Mouse (Mus musculus) mature B cell (primary cell): ENCODE data around the gene Fstl1.

Experiments used
- in situ Hi-C: fragments of 300-500 bp; cut with MboI; formaldehyde crosslinking; loops from 2 replicates; pipeline ENCODE4 v1.14.3; 2019

The Fstl1 gene

DNA sequence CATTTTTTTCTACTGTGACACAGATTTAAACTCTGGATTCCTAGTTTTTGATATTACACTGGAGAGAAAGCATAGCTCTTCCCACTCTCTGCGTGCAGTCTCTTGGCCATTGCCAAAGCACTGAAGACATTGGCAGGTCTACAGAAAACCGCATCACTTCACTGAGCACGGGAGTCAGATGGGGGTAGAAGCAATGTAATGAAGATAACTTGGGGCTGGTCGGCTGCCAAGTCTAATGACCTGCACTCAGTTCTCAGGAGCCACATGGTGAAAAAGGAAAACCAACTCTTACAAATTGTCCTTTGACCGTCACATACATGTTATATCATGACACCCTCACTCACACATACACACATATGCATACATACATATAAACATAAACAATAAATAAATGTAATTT, 47.3 kb downstream of the Fstl1 start:
- in situ Hi-C loops, result no loop called here

DNA sequence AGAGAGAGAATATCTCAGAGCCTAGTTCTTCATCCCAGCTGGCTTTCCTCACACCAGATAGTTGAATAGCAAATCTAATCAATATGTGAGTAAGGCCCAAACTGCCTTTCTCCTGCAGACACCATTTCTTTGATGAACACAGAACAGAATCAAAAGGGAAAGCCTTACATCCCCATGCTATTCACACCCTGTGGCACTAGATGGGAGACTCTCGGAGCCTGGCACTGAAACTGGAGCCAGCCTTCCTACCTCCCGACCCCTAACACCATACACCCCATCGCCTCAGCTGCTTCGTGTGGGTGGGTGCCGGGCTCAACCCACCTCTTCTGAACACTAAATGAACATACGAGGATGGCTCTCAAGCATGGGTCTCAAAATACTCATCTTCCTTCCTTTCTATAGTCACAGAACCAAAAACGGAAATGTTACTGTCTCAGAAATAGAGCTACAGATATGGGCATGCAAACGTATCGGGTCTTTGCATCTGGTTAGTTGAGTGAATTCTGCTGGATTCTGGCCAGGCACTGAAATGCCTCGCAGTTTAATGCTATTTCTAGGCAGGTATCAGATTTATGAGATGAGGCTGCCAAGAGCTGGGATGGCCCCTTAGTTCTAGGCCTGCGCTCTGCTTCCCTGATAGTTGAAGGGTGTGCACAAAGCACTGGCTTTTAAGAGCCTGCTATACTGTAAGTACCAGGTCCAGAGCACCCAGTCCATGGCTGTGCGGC, 48.3 kb downstream of the Fstl1 start:
- in situ Hi-C loops, result no loop called here

- in situ Hi-C loops, result no loop called here
Measured at GRCm38 (mm10) chr16:37826286-37826685, 49.6 kb downstream of the Fstl1 start.

DNA sequence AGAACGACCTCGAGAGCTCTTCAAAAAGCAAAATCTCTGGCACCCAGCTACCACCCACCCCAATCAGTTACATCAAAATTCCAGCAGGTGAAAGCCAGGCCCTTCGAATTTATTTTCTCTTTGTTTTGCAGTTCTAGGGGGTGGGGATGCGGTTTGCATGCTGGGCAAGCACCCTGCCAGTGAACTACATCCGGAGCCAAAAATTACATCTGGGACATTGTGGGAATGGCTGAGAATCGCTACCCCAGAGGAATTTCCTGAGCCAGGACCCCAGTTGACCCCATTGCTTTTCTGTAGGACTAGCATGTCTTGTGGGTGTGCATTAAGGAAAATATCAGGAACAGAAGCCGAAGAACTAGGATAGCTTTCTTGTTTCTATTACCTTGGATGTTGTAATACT, 54.4 kb downstream of the Fstl1 start:
- in situ Hi-C loops, result no loop called here

- in situ Hi-C loops, result no loop called here
Measured at GRCm38 (mm10) chr16:37837571-37837970, 60.9 kb downstream of the Fstl1 start.

DNA sequence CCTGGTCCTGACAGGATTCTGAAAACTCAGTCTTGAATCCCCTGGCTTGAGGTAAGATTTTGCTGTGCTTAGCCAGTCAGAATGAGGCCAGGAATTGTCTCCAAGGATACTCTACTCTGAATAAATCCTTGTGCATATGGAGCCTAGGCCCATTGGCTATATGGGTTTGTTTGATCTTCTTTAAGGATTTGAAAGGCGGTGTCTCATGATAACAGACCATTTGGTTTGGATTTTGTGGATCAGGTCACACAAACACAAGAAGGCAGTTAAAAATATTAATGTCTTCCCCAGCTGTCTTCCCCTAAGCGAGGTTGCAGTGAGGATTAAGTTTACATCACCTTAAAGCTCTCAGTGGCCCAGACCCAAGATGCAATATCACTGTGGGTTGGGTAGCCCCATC, 65.8 kb downstream of the Fstl1 start:
- in situ Hi-C loops, result no loop called here

DNA sequence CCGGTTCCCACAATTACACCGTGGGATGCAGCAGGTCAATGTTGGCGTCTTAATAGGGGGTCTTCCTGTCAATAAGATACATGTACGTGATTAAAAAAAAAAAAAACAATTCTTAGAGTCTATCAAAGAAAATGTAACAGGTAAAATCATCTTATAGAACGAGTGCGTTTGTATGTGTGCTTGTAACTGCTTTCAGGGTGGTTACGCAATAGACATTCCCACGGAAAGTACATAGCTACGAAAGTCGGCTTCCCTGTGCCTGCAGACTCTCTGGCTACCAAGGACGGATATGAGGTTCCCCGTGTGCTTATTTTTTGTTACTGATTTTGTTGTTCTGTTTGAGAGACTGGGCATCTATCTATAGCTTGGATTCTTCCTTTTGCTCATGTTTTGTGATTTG, 67.1 kb downstream of the Fstl1 start:
- in situ Hi-C loops, result no loop called here

GRCm38 (mm10) chr16:37845202-37845925, 68.7 kb downstream of the Fstl1 start:
- in situ Hi-C loops, result no loop called here

- in situ Hi-C loops, result no loop called here
Measured at GRCm38 (mm10) chr16:37847081-37847480, 70.4 kb downstream of the Fstl1 start.

GRCm38 (mm10) chr16:37851366-37851765, 74.7 kb downstream of the Fstl1 start:
- in situ Hi-C loops, result no loop called here

GRCm38 (mm10) chr16:37853279-37853678, 76.6 kb downstream of the Fstl1 start:
- in situ Hi-C loops, result no loop called here

DNA sequence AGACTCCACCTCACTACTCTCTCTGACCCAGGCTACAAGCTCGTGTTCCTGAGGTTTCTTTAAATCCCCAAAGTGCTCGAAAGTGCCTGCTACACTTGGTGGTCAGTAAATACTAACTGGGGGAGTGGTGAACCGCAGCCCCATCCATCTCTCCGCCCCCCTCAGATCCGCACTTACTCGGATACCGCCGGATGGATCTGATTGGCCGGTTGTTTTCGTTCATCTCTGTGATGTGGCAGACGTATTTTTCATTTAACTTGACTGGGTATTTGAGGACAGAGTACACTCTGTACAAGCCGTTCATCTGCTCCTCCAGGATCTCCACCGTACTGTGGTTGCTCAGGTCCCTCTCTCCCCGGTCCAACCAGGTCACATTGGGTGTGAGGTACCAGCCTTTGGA, 77.4 kb downstream of the Fstl1 start:
- in situ Hi-C loops, result no loop called here

DNA sequence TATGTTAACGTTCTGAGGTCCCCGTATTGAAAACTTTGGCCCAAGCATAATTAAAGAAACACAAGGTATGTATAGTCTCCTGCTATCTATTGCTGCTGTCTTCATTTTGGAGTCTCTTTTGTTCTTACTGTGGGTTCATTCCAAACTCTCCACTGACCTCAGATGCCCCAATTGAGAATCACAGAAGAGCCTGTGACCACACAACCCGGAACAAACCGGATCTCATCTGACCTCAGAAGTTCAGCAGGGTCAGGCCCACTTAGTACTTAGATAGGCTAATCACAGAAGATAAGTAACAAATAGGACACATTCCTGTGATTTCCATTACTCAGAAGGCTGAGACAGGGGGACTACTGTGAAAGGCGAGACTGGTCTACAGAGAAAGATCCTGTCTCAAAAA, 77.9 kb downstream of the Fstl1 start:
- in situ Hi-C loops, result no loop called here

GRCm38 (mm10) chr16:37855583-37855982, 78.9 kb downstream of the Fstl1 start:
- in situ Hi-C loops, result no loop called here

GRCm38 (mm10) chr16:37856327-37856726, 79.7 kb downstream of the Fstl1 start:
- in situ Hi-C loops, result no loop called here

DNA sequence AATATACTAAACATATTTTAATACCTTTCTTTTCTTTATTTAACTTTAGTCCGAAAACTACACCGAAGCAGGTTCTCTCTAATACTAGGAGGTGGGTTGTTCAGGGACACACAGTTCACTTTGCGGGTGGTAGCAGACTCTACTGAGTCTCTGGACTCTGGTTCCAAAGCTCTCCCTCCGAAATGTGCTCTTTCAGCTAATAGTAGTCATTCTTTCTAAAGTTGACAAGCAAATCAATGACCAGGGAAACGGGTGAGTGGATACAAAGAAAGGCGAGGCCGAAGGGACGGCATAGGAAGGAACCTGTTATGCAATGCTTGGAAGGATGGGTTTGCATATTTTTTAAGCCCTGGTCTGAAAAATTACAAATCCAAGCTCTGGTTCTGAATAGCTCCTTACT, 80.8 kb downstream of the Fstl1 start:
- in situ Hi-C loops, result no loop called here

GRCm38 (mm10) chr16:37860213-37860612, 83.5 kb downstream of the Fstl1 start:
- in situ Hi-C loops, result no loop called here

DNA sequence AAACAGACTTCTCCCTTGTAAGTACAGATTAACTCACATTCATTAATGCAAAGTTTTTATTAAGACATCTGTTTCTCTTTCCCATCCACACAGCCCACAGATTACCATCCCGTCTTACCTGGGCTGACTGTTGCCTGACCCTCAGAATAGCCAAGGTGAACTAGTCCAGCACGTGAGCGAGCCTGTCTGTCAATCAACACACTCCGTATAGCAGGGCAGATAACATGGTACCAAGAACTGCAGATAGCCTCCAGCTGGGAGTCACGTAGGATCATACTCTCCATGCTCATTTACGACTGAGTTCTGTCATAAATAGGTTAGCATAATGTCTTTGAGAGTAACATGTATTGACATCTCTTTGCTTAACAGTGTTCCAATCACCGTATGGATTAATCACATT, 84.4 kb downstream of the Fstl1 start, which contains the start of gene Gm36028:
Gene Gm36028, minus strand, starts transcription at position 118 of the 400 bp plus-strand sequence.
- in situ Hi-C loops, result no loop called here

GRCm38 (mm10) chr16:37863876-37864275, 87.2 kb downstream of the Fstl1 start:
- in situ Hi-C loops, result no loop called here

DNA sequence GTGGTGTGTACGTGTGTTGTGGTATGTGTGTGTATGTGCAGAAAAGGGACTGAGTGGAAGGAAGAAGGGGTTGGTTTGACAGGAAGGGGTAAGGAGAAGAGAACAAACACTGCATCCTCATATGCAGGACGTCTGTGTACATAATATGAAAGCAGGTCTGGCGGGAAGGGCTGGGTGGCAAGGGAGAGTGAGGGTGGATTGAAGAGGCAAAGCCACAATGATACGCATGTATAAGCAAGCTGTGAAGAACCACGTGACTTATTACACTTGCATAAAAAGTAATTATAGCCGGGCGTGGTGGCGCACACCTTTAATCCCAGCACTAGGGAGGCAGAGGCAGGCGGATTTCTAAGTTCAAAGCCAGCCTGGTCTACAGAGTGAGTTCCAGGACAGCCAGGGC, 89.2 kb downstream of the Fstl1 start:
- in situ Hi-C loops, result no loop called here

GRCm38 (mm10) chr16:37867791-37868505, 91.3 kb downstream of the Fstl1 start, which contains the start of gene Lrrc58:
Lrrc58 (plus strand) TSS chr16:37868389.
- in situ Hi-C loops, result no loop called here
